9 mouse cellular contexts compared by ENCODE assay signal in genomic region chr10:61965386-61965841, GRCm38 (mm10). TPM values are rescaled to one million over a fixed set of nuclear protein-coding genes. Genes with fewer than 3 reads are reported as not detected.
A peak's percentile ranks its signal among the peaks of the same experiment; 100 is the strongest.
DNase-seq lines count a peak whose midpoint lies in the region; ATAC-seq and TF ChIP-seq lines count a peak whose summit lies in the region.
"Had no signal": no experiment of that assay in that cellular context is flagged by ENCODE, and none has a peak within 500 bp of the region (broad histone marks: within the 10 kb centered on the region; RNA-seq: fewer than 3 reads in every experiment).

No protein-coding gene starts in this region.

- no peaks in the 10 kb centered on the region for H3K36me3 ChIP-seq in forebrain, embryonic 10.5 days (replicated peaks)
- H3K36me3 ChIP-seq in forebrain, postnatal 0 days (ENCODE audit: insufficient read depth) = no peaks in the 10 kb centered on the region
- no peaks in the 10 kb centered on the region for H3K36me3 ChIP-seq in lung, embryonic 14.5 days (ENCODE audit: insufficient read depth)
- H3K36me3 ChIP-seq in midbrain, postnatal 0 days (ENCODE audit: insufficient read depth, low read length) = no peaks in the 10 kb centered on the region

- no peaks in the 10 kb centered on the region for H3K9me3 ChIP-seq in forebrain, embryonic 10.5 days
- no peaks in the 10 kb centered on the region for H3K9me3 ChIP-seq in forebrain, postnatal 0 days (ENCODE audit: low read length)
- no peaks in the 10 kb centered on the region for H3K9me3 ChIP-seq in lung, embryonic 14.5 days (ENCODE audit: low read depth, low read length)
- H3K9me3 ChIP-seq in midbrain, postnatal 0 days (ENCODE audit: low read length) = no peaks in the 10 kb centered on the region

- 0 out of 2 replicates have a peak overlapping the region, but pooled peaks have one; percentile 1 for H3K27ac ChIP-seq in forebrain, embryonic 10.5 days
- H3K27ac ChIP-seq in forebrain, postnatal 0 days (ENCODE audit: low read depth, low read length) = no peak overlapping the region
- H3K27ac ChIP-seq in lung, embryonic 14.5 days (ENCODE audit: low read depth) = no peak overlapping the region
- no peak overlapping the region for H3K27ac ChIP-seq in midbrain, postnatal 0 days (ENCODE audit: low read depth, low read length)

- WGBS in forebrain, embryonic 10.5 days = 45% methylated on average over 7 of the region's 7 CpGs
- WGBS in forebrain, postnatal 0 days = 26% methylated on average over 7 of the region's 7 CpGs
- 12% methylated on average over 7 of the region's 7 CpGs for WGBS in lung, embryonic 14.5 days
- WGBS in midbrain, postnatal 0 days = 18% methylated on average over 7 of the region's 7 CpGs

- no peak overlapping the region for H3K4me2 ChIP-seq in forebrain, postnatal 0 days (ENCODE audit: low read depth)
- no peak overlapping the region for H3K4me2 ChIP-seq in lung, embryonic 14.5 days
- H3K4me2 ChIP-seq in midbrain, postnatal 0 days (ENCODE audit: low read depth, low read length, poor library complexity, severe bottlenecking) = no peak overlapping the region

- H3K9ac ChIP-seq in forebrain, postnatal 0 days = no peak overlapping the region
- H3K9ac ChIP-seq in lung, embryonic 14.5 days = no peak overlapping the region
- H3K9ac ChIP-seq in midbrain, postnatal 0 days (replicated peaks; ENCODE audit: low read length, poor library complexity, severe bottlenecking) = no peak overlapping the region

- TF ChIP-seq CTCF in forebrain, postnatal 0 days (IDR thresholded peaks at IDR 0.05; ENCODE audit: low read depth) = no peak
- no peak for TF ChIP-seq CTCF in lung, embryonic 14.5 days (IDR thresholded peaks at IDR 0.05; ENCODE audit: low read depth)
- TF ChIP-seq CTCF in midbrain, postnatal 0 days (IDR thresholded peaks at IDR 0.05) = no peak

- H3K27me3 ChIP-seq in forebrain, embryonic 10.5 days (ENCODE audit: poor library complexity, severe bottlenecking) = no peaks in the 10 kb centered on the region
- H3K27me3 ChIP-seq in forebrain, postnatal 0 days (ENCODE audit: insufficient read depth, low read length) = no peaks in the 10 kb centered on the region
- no peaks in the 10 kb centered on the region for H3K27me3 ChIP-seq in lung, embryonic 14.5 days (ENCODE audit: insufficient read depth, low read length)
- no peaks in the 10 kb centered on the region for H3K27me3 ChIP-seq in midbrain, postnatal 0 days (ENCODE audit: insufficient read depth, low read length)

- DNase-seq in forebrain, embryonic 10.5 days (ENCODE audit: extremely low spot score, low spot score) = no peak
- no peak for DNase-seq in forebrain, postnatal 0 days
- peak; percentile 55 for DNase-seq in lung, embryonic 14.5 days
- DNase-seq in lung, postnatal 10 days = no peak
- peak; percentile 56 to 58 for DNase-seq in gastrocnemius, adult 8-10 months (ENCODE audit: low spot score in 2 of 2)
- peak; percentile 61 for DNase-seq in midbrain, postnatal 0 days (ENCODE audit: low spot score)
- no peak for DNase-seq in layer of hippocampus, postnatal 36 days
- DNase-seq in right cerebral cortex, postnatal 4 days = no peak
- DNase-seq: embryo, embryonic 11 days had no signal

- peaks cover 13% of the 10 kb centered on the region for H3K4me1 ChIP-seq in forebrain, embryonic 10.5 days
- H3K4me1 ChIP-seq in forebrain, postnatal 0 days (ENCODE audit: insufficient read depth) = no peaks in the 10 kb centered on the region
- H3K4me1 ChIP-seq in lung, embryonic 14.5 days (ENCODE audit: insufficient read depth) = peaks cover 12% of the 10 kb centered on the region
- no peaks in the 10 kb centered on the region for H3K4me1 ChIP-seq in midbrain, postnatal 0 days (ENCODE audit: insufficient read depth, low read length)

- no peak overlapping the region for H3K4me3 ChIP-seq in forebrain, embryonic 10.5 days
- H3K4me3 ChIP-seq in forebrain, postnatal 0 days (ENCODE audit: low read depth, low read length) = no peak overlapping the region
- H3K4me3 ChIP-seq in lung, embryonic 14.5 days (ENCODE audit: low read depth, low read length) = no peak overlapping the region
- no peak overlapping the region for H3K4me3 ChIP-seq in midbrain, postnatal 0 days (ENCODE audit: low read depth, low read length)

- ATAC-seq in forebrain, postnatal 0 days = no peak
- peak; percentile 73 for ATAC-seq in lung, embryonic 14.5 days (ENCODE audit: insufficient read depth)
- ATAC-seq in midbrain, postnatal 0 days (ENCODE audit: low FRiP score) = peak; percentile 58; the same call in 1 of the 2 replicates

RNA-seq across cellular contexts. Expression of gene Col13a1, which starts 13.5 kb away (rescaled TPM):
- 3.2 and 3.4 TPM in 2 replicates for polyA plus RNA-seq in forebrain, embryonic 10.5 days (2016; fragmentation: Nextera tagmentation; extraction: Ambion mirVana)
- total RNA-seq in forebrain, postnatal 0 days (2014; rRNA removed) = 2.4 and 3.7 TPM in 2 replicates
- 1.1 and 1.6 TPM in 2 replicates for polyA plus RNA-seq in forebrain, postnatal 0 days (2015; fragmentation: Nextera tagmentation; extraction: Ambion mirVana)
- 25.7 and 26.8 TPM in 2 replicates for polyA plus RNA-seq in lung, embryonic 14.5 days (2014; fragmentation: Nextera tagmentation; extraction: Ambion mirVana)
- 1 to 10 TPM in 1 of 4 experiments, under 1 TPM in 3; 0.59 to 1.1 (median 0.75) TPM for total RNA-seq in gastrocnemius, adult 8-10 months (2022)
- 2.6 and 3.7 TPM in 2 replicates for total RNA-seq in midbrain, postnatal 0 days (2014; rRNA removed)
- 1.2 TPM in 2 replicates for polyA plus RNA-seq in midbrain, postnatal 0 days (2015; fragmentation: Nextera tagmentation; extraction: Ambion mirVana)
- 1 to 10 TPM in 1 of 2 experiments, under 1 TPM in 1; 0.80 to 1.7 TPM for total RNA-seq in layer of hippocampus, postnatal 36 days (2021)

Comparison
In these comparisons a context has a peak if more than half of its experiments do, and no peak if none do; other contexts are left out.
1. DNase-seq: peak in lung, embryonic 14.5 days (single experiment), gastrocnemius, adult 8-10 months (2 of 2) and midbrain, postnatal 0 days (single experiment); none in forebrain, embryonic 10.5 days (single experiment), forebrain, postnatal 0 days (single experiment), lung, postnatal 10 days (single experiment), layer of hippocampus, postnatal 36 days (0 of 2) and right cerebral cortex, postnatal 4 days (single experiment).